Mouse (Mus musculus): ENCODE measurements around the gene Vsig1. TPM values are rescaled to one million over a fixed set of nuclear protein-coding genes. Genes with fewer than 3 reads are reported as not detected.
A peak's percentile ranks its signal among the peaks of the same experiment; 100 is the strongest.

The Vsig1 gene
- polyA plus RNA-seq (2015; fragmentation: Nextera tagmentation; extraction: Ambion mirVana) = not detected in 2 replicates

- Histone ChIP-seq H3K4me1 (replicated peaks) (no peaks in the 10 kb centered on the region), H3K4me2 (no peak within 1 kb of the TSS), H3K27ac (replicated peaks) (no peak within 1 kb of the TSS), H3K9ac (no peak within 1 kb of the TSS), H3K36me3 (no peaks in the 10 kb centered on the region), H3K9me3 (no peaks in the 10 kb centered on the region), H3K27me3 (peaks cover 39% of the 10 kb centered on the region), H3K4me3 (no peak within 1 kb of the TSS)
- ATAC-seq (ENCODE audit: low read depth) = no peak
- WGBS = 65% methylated on average over 7 of the region's 7 CpGs
Observed at GRCm38 (mm10) chrX:140907360-140907759, at the start of gene Vsig1. Vsig1 (plus strand) TSS chrX:140907608.

- Histone ChIP-seq H3K9ac (no peak overlapping the region), H3K4me1 (replicated peaks) (no peaks in the 10 kb centered on the region), H3K4me2 (no peak overlapping the region), H3K27ac (replicated peaks) (no peak overlapping the region), H3K27me3 (peaks cover 6% of the 10 kb centered on the region), H3K4me3 (no peak overlapping the region), H3K36me3 (no peaks in the 10 kb centered on the region), H3K9me3 (no peaks in the 10 kb centered on the region)
- ATAC-seq (ENCODE audit: low read depth) = no peak
- WGBS = 92% methylated on average over 6 of the region's 6 CpGs
Observed at GRCm38 (mm10) chrX:140862760-140863159, 44.6 kb upstream of the Vsig1 start.

GRCm38 (mm10) chrX:140863431-140863830 lies 44.0 kb upstream of the Vsig1 start:
- Histone ChIP-seq H3K36me3 (no peaks in the 10 kb centered on the region), H3K4me1 (replicated peaks) (no peaks in the 10 kb centered on the region), H3K4me3 (no peak overlapping the region), H3K9ac (no peak overlapping the region), H3K9me3 (no peaks in the 10 kb centered on the region), H3K27ac (replicated peaks) (no peak overlapping the region), H3K27me3 (peaks cover 11% of the 10 kb centered on the region), H3K4me2 (no peak overlapping the region)
- 90% methylated on average over 4 of the region's 4 CpGs for WGBS
- ATAC-seq (ENCODE audit: low read depth) = no peak

- Histone ChIP-seq H3K4me3 (no peak overlapping the region), H3K36me3 (no peaks in the 10 kb centered on the region), H3K4me1 (replicated peaks) (no peaks in the 10 kb centered on the region), H3K27me3 (peaks cover 51% of the 10 kb centered on the region), H3K4me2 (no peak overlapping the region), H3K9ac (no peak overlapping the region), H3K27ac (replicated peaks) (no peak overlapping the region), H3K9me3 (no peaks in the 10 kb centered on the region)
- ATAC-seq (ENCODE audit: low read depth) = no peak
- WGBS = 76% methylated on average over 2 of the region's 2 CpGs
Observed at GRCm38 (mm10) chrX:140887193-140887592, 20.2 kb upstream of the Vsig1 start.

GRCm38 (mm10) chrX:140891796-140892195 lies 15.6 kb upstream of the Vsig1 start:
- Histone ChIP-seq H3K27me3 (peaks cover 28% of the 10 kb centered on the region), H3K9ac (no peak overlapping the region), H3K4me3 (no peak overlapping the region), H3K9me3 (no peaks in the 10 kb centered on the region), H3K4me1 (replicated peaks) (no peaks in the 10 kb centered on the region), H3K27ac (replicated peaks) (no peak overlapping the region), H3K36me3 (no peaks in the 10 kb centered on the region), H3K4me2 (no peak overlapping the region)
- 77% methylated on average over 4 of the region's 4 CpGs for WGBS
- no peak for ATAC-seq (ENCODE audit: low read depth)

GRCm38 (mm10) chrX:140903487-140903886 lies 3.9 kb upstream of the Vsig1 start:
- Histone ChIP-seq H3K27ac (replicated peaks) (no peak overlapping the region), H3K4me3 (no peak overlapping the region), H3K36me3 (no peaks in the 10 kb centered on the region), H3K4me1 (replicated peaks) (no peaks in the 10 kb centered on the region), H3K27me3 (peaks cover 34% of the 10 kb centered on the region), H3K9ac (no peak overlapping the region), H3K4me2 (no peak overlapping the region), H3K9me3 (no peaks in the 10 kb centered on the region)
- WGBS = 83% methylated on average over 3 of the region's 3 CpGs
- no peak for ATAC-seq (ENCODE audit: low read depth)

- Histone ChIP-seq H3K27me3 (peaks cover 72% of the 10 kb centered on the region), H3K4me2 (no peak overlapping the region), H3K27ac (replicated peaks) (no peak overlapping the region), H3K9ac (no peak overlapping the region), H3K4me1 (replicated peaks) (no peaks in the 10 kb centered on the region), H3K36me3 (no peaks in the 10 kb centered on the region), H3K9me3 (no peaks in the 10 kb centered on the region), H3K4me3 (no peak overlapping the region)
- 86% methylated on average over 6 of the region's 6 CpGs for WGBS
- ATAC-seq (ENCODE audit: low read depth) = no peak
Observed at GRCm38 (mm10) chrX:140921321-140921720, 13.9 kb downstream of the Vsig1 start.

GRCm38 (mm10) chrX:140932066-140932465 lies 24.7 kb downstream of the Vsig1 start:
- no peak overlapping the region for H3K4me2 ChIP-seq
- WGBS = 59% methylated on average over 3 of the region's 3 CpGs
- ATAC-seq (ENCODE audit: low read depth) = no peak
- no peak overlapping the region for H3K4me3 ChIP-seq
- H3K9me3 ChIP-seq = no peaks in the 10 kb centered on the region
- no peak overlapping the region for H3K27ac ChIP-seq (replicated peaks)
- no peaks in the 10 kb centered on the region for H3K4me1 ChIP-seq (replicated peaks)
- no peak overlapping the region for H3K9ac ChIP-seq
- no peaks in the 10 kb centered on the region for H3K36me3 ChIP-seq
- H3K27me3 ChIP-seq = peaks cover 74% of the 10 kb centered on the region

- Histone ChIP-seq H3K4me2 (no peak overlapping the region), H3K36me3 (no peaks in the 10 kb centered on the region), H3K27me3 (peaks cover 72% of the 10 kb centered on the region), H3K9me3 (no peaks in the 10 kb centered on the region), H3K9ac (no peak overlapping the region), H3K27ac (replicated peaks) (no peak overlapping the region), H3K4me1 (replicated peaks) (no peaks in the 10 kb centered on the region), H3K4me3 (no peak overlapping the region)
- ATAC-seq (ENCODE audit: low read depth) = no peak
- WGBS = 85% methylated on average over 3 of the region's 3 CpGs
Observed at GRCm38 (mm10) chrX:140933263-140933662, 25.9 kb downstream of the Vsig1 start.

- 77% methylated on average over 5 of the region's 5 CpGs for WGBS
- ATAC-seq (ENCODE audit: low read depth) = no peak
- Histone ChIP-seq H3K27ac (replicated peaks) (no peak overlapping the region), H3K4me1 (replicated peaks) (no peaks in the 10 kb centered on the region), H3K27me3 (peaks cover 66% of the 10 kb centered on the region), H3K9me3 (no peaks in the 10 kb centered on the region), H3K4me2 (no peak overlapping the region), H3K4me3 (no peak overlapping the region), H3K36me3 (no peaks in the 10 kb centered on the region), H3K9ac (no peak overlapping the region)
Observed at GRCm38 (mm10) chrX:140936271-140936670, 28.9 kb downstream of the Vsig1 start.

GRCm38 (mm10) chrX:140953618-140954017 lies 46.2 kb downstream of the Vsig1 start:
- Histone ChIP-seq H3K9me3 (no peaks in the 10 kb centered on the region), H3K4me3 (no peak overlapping the region), H3K27ac (replicated peaks) (no peak overlapping the region), H3K4me2 (no peak overlapping the region), H3K27me3 (peaks cover 37% of the 10 kb centered on the region), H3K9ac (no peak overlapping the region), H3K4me1 (replicated peaks) (peaks cover 9% of the 10 kb centered on the region; the same call in 1 of the 2 replicates), H3K36me3 (peaks cover 10% of the 10 kb centered on the region)
- 95% methylated on average over 4 of the region's 4 CpGs for WGBS
- no peak for ATAC-seq (ENCODE audit: low read depth)

GRCm38 (mm10) chrX:140956272-140956940 lies 49.0 kb downstream of the Vsig1 start, which contains the start of the genes Psmd10 and Atg4a:
Psmd10 (minus strand) TSS chrX:140956728.
Atg4a (plus strand) TSS chrX:140956907.
- no peak within 1 kb of the TSS for H3K27ac ChIP-seq (replicated peaks)
- no peaks in the 10 kb centered on the region for H3K36me3 ChIP-seq
- peaks cover 9% of the 10 kb centered on the region; the same call in 1 of the 2 replicates for H3K4me1 ChIP-seq (replicated peaks)
- H3K27me3 ChIP-seq = peaks cover 28% of the 10 kb centered on the region
- H3K4me3 ChIP-seq = peak within 1 kb of the TSS; percentile 51
- peak within 1 kb of the TSS; percentile 65 for H3K9ac ChIP-seq
- WGBS = 16% methylated on average over 23 of the region's 23 CpGs
- peak; percentile 98 for ATAC-seq (ENCODE audit: low read depth)
- H3K9me3 ChIP-seq = no peaks in the 10 kb centered on the region
- H3K4me2 ChIP-seq = peak within 1 kb of the TSS; percentile 57

GRCm38 (mm10) chrX:140956959-140957358 lies 49.6 kb downstream of the Vsig1 start:
- peak; percentile 81 for ATAC-seq (ENCODE audit: low read depth)
- WGBS = 19% methylated on average over 5 of the region's 5 CpGs
- Histone ChIP-seq H3K9me3 (no peaks in the 10 kb centered on the region), H3K4me2 (peak overlapping the region; percentile 57), H3K36me3 (no peaks in the 10 kb centered on the region), H3K27me3 (peaks cover 28% of the 10 kb centered on the region), H3K4me1 (replicated peaks) (peaks cover 9% of the 10 kb centered on the region; the same call in 1 of the 2 replicates), H3K27ac (replicated peaks) (no peak overlapping the region), H3K9ac (peak overlapping the region; percentile 54), H3K4me3 (peak overlapping the region; percentile 51)
